Mouse (Mus musculus) ES-E14 (cell line): ENCODE measurements at regions not wholly inside any gene's neighbourhood (a gene's known extent, or its start where the extent isn't known, plus 50 kb on each side); places are given as distances from the start of the nearest gene placed in this dataset.

Experiments
- DNase-seq: peaks from one replicate; pipeline ENCODE4 v3.0.0-alpha.2; 2013; ENCODE audit warnings: low read depth, low spot score
- H3K27ac ChIP-seq: 2 replicates; pipeline ENCODE4 v1.5.1; 2012; ENCODE audit warnings: low read depth, mild to moderate bottlenecking, low read length, moderate library complexity, mixed read lengths; ENCODE audit not compliant: poor library complexity, insufficient read depth, severe bottlenecking
- H3K36me3 ChIP-seq: 2 replicates; pipeline ENCODE4 v1.6.1; 2012; ENCODE audit warnings: mild to moderate bottlenecking, low read length, moderate library complexity, mixed read lengths; ENCODE audit not compliant: control insufficient read depth, poor library complexity, insufficient read depth, severe bottlenecking
- H3K4me1 ChIP-seq, 2 experiments: fragments of 150-350 bp in 1 of 2; sonication (generic) in 1 of 2; 2 replicates each; pipeline ENCODE4 v1.6.1; 2012; ENCODE audit warnings: low read length in 2 of 2, mild to moderate bottlenecking in 1 of 2, mixed read lengths in 1 of 2; ENCODE audit not compliant: control insufficient read depth in 2 of 2, insufficient read depth in 2 of 2, poor library complexity in 1 of 2
- H3K4me3 ChIP-seq, 2 experiments: fragments of 150-350 bp in 1 of 2; sonication (generic) in 1 of 2; 2 replicates each; pipeline ENCODE4 v1.5.1; 2012; ENCODE audit warnings: low read length in 2 of 2, low read depth in 1 of 2, mild to moderate bottlenecking in 1 of 2, mixed read lengths in 1 of 2; ENCODE audit not compliant: insufficient read depth in 1 of 2, poor library complexity in 1 of 2, severe bottlenecking in 1 of 2
- H3K9ac ChIP-seq: 2 replicates; pipeline ENCODE4 v1.6.1; 2012; ENCODE audit warnings: low read depth, mild to moderate bottlenecking, low read length, mixed read lengths; ENCODE audit not compliant: poor library complexity, insufficient read depth, severe bottlenecking
- H3K9me3 ChIP-seq: fragments of 150-350 bp; sonication (generic); 2 replicates; pipeline ENCODE4 v1.6.1; 2012; ENCODE audit warnings: low read depth, mild to moderate bottlenecking, low read length; ENCODE audit not compliant: control insufficient read depth, insufficient read depth
- CHD2 ChIP-seq: IDR thresholded peaks from 2 replicates; pipeline ENCODE4 v1.6.1; 2014; ENCODE audit warnings: mild to moderate bottlenecking, low read depth, low read length, inconsistent platforms
- HCFC1 ChIP-seq: IDR thresholded peaks from 2 replicates; pipeline ENCODE4 v1.6.1; 2012; ENCODE audit warnings: low read length, inconsistent platforms, borderline replicate concordance; ENCODE audit not compliant: insufficient read depth
- MAFK ChIP-seq: IDR thresholded peaks from 2 replicates; pipeline ENCODE4 v1.6.1; 2014; ENCODE audit warnings: mild to moderate bottlenecking, low read depth, low read length, inconsistent platforms; ENCODE audit not compliant: insufficient read depth
- ZC3H11A ChIP-seq: IDR thresholded peaks from 2 replicates; pipeline ENCODE4 v1.6.1; 2012; ENCODE audit warnings: low read depth, mild to moderate bottlenecking, inconsistent platforms, low read length, borderline replicate concordance
- ZNF384 ChIP-seq: IDR thresholded peaks from 2 replicates; pipeline ENCODE4 v1.6.1; 2012; ENCODE audit warnings: low read depth, low read length, inconsistent platforms
- in situ Hi-C, 2 experiments: fragments of 600-800 bp; cut with MboI; formaldehyde crosslinking; loops; one replicate each; pipeline ENCODE4 v1.15.1; 2025; ENCODE audit warnings: low sequenced_read_pairs in 2 of 2, inconsistent platforms in 1 of 2; ENCODE audit not compliant: unreplicated experiment in 2 of 2

DNA sequence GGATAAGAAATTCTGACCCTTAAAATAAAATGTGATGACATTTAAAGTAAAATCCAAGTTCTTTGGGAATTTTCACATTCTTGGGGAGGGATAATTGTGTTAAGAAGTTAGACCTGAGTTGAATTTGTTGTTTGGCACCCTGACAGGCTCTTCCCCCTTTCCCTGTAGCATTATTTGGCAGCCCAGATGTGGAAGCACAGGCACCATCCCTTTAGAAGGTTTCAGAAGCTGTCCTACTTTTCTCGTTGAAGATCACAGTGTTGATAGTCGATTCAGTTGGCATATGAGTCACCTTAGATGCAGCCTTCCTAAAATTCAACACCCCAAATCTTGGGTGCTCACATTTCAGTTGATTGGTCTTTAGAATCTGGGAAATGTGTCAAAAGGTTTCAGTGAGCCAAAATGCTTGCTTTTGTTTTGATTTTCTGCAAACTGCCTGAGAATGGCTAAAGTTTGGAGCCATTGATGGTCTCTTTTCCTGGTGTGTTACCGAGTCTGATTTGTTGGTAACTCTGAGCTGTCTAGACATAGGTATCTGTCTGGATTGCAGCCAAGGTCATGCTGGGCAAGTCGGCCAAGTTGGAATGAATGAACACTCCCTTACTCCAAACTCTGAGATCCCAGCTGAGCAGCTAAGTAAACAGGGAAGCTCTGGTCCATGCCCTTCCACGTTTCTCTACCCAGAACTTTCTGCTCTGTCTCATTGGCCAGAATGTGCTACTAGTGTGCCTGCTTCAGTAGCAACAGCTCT is 65.9 kb upstream of the Bmper start:
- no peaks in the 10 kb centered on the region for H3K9me3 ChIP-seq
- H3K4me3 ChIP-seq = no peak overlapping the region
- H3K9ac ChIP-seq = no peak overlapping the region
- in situ Hi-C loops = no loop called here
- TF ChIP-seq MAFK (no peak), ZNF384 (no peak), CHD2 (no peak), ZC3H11A (no peak), HCFC1 (no peak)
- no peak for DNase-seq
- no peak overlapping the region for H3K27ac ChIP-seq
- H3K4me1 ChIP-seq = no peaks in the 10 kb centered on the region
- H3K36me3 ChIP-seq = no peaks in the 10 kb centered on the region

DNA sequence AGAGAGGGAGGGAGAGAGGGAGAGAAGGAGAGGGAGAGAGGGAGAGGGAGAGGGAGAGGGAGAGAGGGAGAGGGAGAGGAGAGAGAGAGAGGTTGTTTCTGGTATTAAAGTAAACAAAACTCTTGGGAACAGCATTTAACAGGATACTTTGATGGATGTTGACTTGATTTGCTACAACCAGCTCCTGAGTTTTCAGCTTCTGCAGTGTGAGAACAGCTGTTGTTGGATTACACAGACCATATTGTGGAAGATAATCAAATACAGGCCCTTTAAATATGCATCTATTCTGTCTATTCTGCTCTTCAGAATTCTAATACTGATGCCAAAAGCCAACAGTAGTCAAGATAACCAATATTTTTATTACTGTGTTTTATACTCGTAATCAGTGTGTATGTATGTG is 64.4 kb upstream of the Bmper start:
- TF ChIP-seq MAFK (no peak), CHD2 (no peak), ZC3H11A (no peak), ZNF384 (no peak), HCFC1 (no peak)
- H3K4me1 ChIP-seq = no peaks in the 10 kb centered on the region

DNA sequence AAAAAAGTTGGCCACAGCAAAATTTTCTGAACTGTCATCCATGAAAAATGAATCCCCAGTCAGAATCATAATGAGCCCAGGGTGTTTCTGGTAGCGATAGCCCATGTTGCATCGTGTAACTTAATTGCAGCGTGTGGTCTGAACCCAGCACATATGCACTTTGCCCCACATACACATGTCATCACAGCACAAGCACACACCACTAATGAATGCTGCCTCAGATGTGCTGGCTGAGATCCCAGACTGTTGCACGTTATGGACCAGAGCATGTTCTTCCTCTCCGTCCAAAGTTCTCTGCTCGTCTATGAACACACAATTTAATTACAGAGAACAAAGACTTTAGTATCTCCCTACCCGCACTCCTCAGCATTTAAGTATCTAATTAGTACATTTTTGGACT is 61.5 kb upstream of the Bmper start:
- in situ Hi-C loops = no loop called here
- no peak for DNase-seq
- TF ChIP-seq ZNF384 = no peak
- TF ChIP-seq ZC3H11A = no peak
- TF ChIP-seq CHD2 = no peak
- no peak for TF ChIP-seq MAFK
- TF ChIP-seq HCFC1 = no peak

More for the DNA sequence above, 64.4 kb upstream of the Bmper start:
- Histone ChIP-seq H3K9me3 (no peaks in the 10 kb centered on the region), H3K27ac (no peak overlapping the region), H3K4me3 (no peak overlapping the region), H3K9ac (no peak overlapping the region), H3K36me3 (no peaks in the 10 kb centered on the region)
- in situ Hi-C loops = no loop called here
- DNase-seq = no peak

DNA sequence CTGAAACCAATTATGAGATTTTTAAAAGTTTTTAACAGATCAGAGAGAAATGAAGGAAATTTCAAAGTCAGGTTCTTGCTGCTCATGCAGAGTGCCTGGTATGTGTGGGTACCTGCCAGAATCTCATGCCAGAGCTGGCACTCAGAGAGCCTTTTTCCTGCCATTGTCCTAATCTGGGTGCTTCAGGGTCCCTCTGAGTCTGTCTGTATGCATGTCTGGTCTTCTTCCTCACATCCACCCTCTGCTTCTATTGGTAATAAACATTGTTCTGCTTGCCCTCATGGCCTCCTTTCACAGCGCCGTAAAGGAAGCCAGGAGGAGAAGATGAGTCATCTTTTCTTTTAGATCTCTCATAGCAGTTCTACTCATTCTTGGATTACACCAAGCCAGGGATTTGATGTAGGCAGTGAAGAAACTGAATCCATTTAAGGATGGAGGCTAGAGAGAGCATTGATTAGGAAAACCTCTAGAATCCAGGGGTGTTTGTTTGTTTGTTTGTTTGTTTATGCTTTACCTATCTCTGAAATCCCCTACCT is 55.8 kb upstream of the Bmper start:
- Histone ChIP-seq H3K4me3 (no peak overlapping the region), H3K4me1 (no peaks in the 10 kb centered on the region), H3K36me3 (no peaks in the 10 kb centered on the region), H3K27ac (no peak overlapping the region), H3K9me3 (no peaks in the 10 kb centered on the region), H3K9ac (no peak overlapping the region)
- DNase-seq = no peak
- in situ Hi-C loops = no loop called here
- TF ChIP-seq MAFK = no peak
- TF ChIP-seq ZC3H11A = no peak
- no peak for TF ChIP-seq HCFC1
- TF ChIP-seq ZNF384 = no peak
- TF ChIP-seq CHD2 = no peak

More for the DNA sequence above, 61.5 kb upstream of the Bmper start:
- H3K4me3 ChIP-seq = no peak overlapping the region
- H3K4me1 ChIP-seq = no peaks in the 10 kb centered on the region
- no peaks in the 10 kb centered on the region for H3K9me3 ChIP-seq
- no peak overlapping the region for H3K27ac ChIP-seq
- no peaks in the 10 kb centered on the region for H3K36me3 ChIP-seq
- no peak overlapping the region for H3K9ac ChIP-seq

DNA sequence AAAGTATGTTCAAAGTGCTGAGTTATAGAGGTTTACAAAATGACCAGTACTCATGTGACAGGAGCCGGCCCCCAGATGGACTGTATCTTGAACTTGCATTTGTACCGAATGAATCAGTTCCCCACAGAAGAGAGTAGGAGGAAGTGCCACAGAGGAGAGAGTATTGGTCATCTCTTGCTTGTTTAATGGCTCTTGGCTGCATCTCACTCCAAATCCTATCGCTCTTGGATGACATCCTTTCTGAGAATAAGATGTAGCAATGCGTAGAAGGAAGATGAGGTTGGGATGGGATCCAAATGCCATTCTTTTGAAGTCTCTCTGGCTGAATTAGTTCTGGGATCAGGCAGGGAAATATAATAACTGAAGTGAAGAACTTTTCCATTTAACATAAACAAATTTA is 55.2 kb upstream of the Bmper start:
- no peaks in the 10 kb centered on the region for H3K9me3 ChIP-seq
- H3K9ac ChIP-seq = no peak overlapping the region
- no peak overlapping the region for H3K27ac ChIP-seq
- TF ChIP-seq CHD2 = no peak
- TF ChIP-seq ZC3H11A = no peak
- no peak for TF ChIP-seq MAFK
- TF ChIP-seq ZNF384 = no peak
- no peak for TF ChIP-seq HCFC1
- in situ Hi-C loops = no loop called here
- no peaks in the 10 kb centered on the region for H3K4me1 ChIP-seq
- DNase-seq = no peak
- no peak overlapping the region for H3K4me3 ChIP-seq
- no peaks in the 10 kb centered on the region for H3K36me3 ChIP-seq
